Mouse (Mus musculus): ENCODE results near the gene Agtpbp1. TPM values are rescaled to one million over a fixed set of nuclear protein-coding genes. Genes with fewer than 3 reads are reported as not detected.
A peak's percentile ranks its signal among the peaks of the same experiment; 100 is the strongest.
"Not testable (repeated sequence)": the region's sequence is repeated elsewhere in the genome, so short reads cannot be mapped to it uniquely, and the experiment has no call there.

Gene Agtpbp1
- polyA plus RNA-seq, 1 experiment from 2014 or later, result 7.3 TPM

DNA sequence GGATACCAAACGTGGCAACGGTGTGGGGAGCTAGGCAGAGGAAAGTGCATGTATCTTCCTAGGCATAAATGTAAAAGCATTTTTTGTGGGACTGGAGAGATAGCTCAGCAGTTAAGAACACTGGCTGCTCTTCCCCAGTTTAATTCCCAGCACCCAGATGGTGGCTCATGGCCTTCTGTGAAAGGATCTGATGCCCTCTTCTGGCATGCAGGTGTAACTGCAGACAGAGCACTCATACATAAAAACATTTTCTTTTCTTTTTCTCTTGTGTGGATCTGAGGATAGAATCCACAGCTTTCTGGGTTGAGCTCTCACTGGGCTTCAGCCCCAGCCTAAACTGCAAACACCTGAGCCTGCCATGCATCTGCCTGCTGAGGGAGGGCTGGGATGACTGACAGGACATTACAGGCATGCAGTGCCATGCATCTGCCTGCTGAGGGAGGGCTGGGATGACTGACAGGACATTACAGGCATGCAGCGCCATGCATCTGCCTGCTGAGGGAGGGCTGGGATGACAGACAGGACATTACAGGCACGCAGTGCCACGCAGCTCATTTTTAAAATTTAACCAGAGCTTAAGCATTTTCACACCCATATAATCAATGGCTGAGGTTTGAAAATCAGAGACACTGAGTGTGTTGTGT, 90.3 kb downstream of the Agtpbp1 start:
- H3K27ac ChIP-seq (ENCODE audit: low read length), result no peak overlapping the region
- peaks cover 11% of the 10 kb centered on the region for H3K36me3 ChIP-seq (ENCODE audit: control insufficient read depth, insufficient read depth)
- WGBS (ENCODE audit: insufficient replicate concordance), result 74% methylated on average over 5 of the region's 5 CpGs
- H3K9me3 ChIP-seq (replicated peaks; ENCODE audit: control insufficient read depth, low read length), result no peaks in the 10 kb centered on the region
- H3K4me3 ChIP-seq (ENCODE audit: low read depth, low read length), result no peak overlapping the region
- H3K9ac ChIP-seq (ENCODE audit: low read depth, low read length), result no peak overlapping the region
- no peak overlapping the region for H3K4me2 ChIP-seq (ENCODE audit: low read depth, low read length)
- H3K4me1 ChIP-seq (ENCODE audit: control insufficient read depth, low read depth, low read length), result no peaks in the 10 kb centered on the region; the same call in 1 of the 2 replicates
- peak; percentile 64 for ATAC-seq (ENCODE audit: low read depth)
- H3K27me3 ChIP-seq (ENCODE audit: control insufficient read depth, insufficient read depth, low read depth, low read length), result no peaks in the 10 kb centered on the region

DNA sequence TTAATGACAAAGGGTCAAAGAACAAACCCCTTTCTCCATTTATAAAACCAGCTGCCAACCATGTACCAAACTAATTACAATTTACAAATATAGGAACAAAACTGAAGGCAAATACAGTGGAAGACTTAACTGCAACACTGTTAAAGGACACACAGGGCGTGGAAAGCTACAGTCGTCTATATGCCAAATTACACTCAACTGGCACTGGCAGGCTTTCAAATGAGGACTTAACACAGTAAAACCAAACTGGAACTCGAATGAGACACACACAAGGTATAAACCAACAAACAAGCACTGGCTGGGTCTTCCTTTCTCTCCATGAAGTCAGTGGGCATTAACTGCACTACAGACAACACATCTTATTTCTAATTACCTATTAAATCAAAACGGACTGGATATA, 94.3 kb downstream of the Agtpbp1 start:
- H3K4me3 ChIP-seq (ENCODE audit: low read depth, low read length), result no peak overlapping the region
- WGBS (ENCODE audit: insufficient replicate concordance), result 52% methylated on average over 4 of the region's 4 CpGs
- no peak for ATAC-seq (ENCODE audit: low read depth)

DNA sequence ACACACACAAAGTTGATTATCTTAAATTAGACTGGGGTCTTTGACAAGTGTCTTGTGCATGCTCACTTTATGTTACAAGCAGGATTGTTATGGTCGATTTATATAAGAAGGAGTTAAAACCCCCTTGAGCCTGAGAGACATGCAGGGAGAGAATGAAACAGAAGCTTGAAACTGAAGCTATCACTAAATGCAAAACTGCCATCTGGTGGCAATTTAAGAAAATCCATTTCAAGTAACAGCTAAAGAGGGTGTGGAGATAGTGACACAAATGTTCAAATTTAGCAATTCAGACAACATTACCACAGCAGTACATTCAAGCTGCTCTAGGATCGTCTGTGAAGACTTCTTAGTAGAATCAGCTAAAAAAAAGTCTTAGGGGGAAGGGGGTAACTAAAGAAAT, 95.9 kb downstream of the Agtpbp1 start:
- Histone ChIP-seq H3K27ac (ENCODE audit: low read length) (no peak overlapping the region), H3K36me3 (ENCODE audit: control insufficient read depth, insufficient read depth) (no peaks in the 10 kb centered on the region), H3K27me3 (ENCODE audit: control insufficient read depth, insufficient read depth, low read depth, low read length) (no peaks in the 10 kb centered on the region), H3K4me3 (ENCODE audit: low read depth, low read length) (no peak overlapping the region), H3K9ac (ENCODE audit: low read depth, low read length) (no peak overlapping the region), H3K4me2 (ENCODE audit: low read depth, low read length) (no peak overlapping the region), H3K9me3 (replicated peaks; ENCODE audit: control insufficient read depth, low read length) (no peaks in the 10 kb centered on the region), H3K4me1 (ENCODE audit: control insufficient read depth, low read depth, low read length) (no peaks in the 10 kb centered on the region)
- 34% methylated on average over 2 of the region's 2 CpGs for WGBS (ENCODE audit: insufficient replicate concordance)
- ATAC-seq (ENCODE audit: low read depth), result no peak

More for the DNA sequence above, 94.3 kb downstream of the Agtpbp1 start:
- Histone ChIP-seq H3K9ac (ENCODE audit: low read depth, low read length) (no peak overlapping the region), H3K27ac (ENCODE audit: low read length) (no peak overlapping the region), H3K4me1 (ENCODE audit: control insufficient read depth, low read depth, low read length) (no peaks in the 10 kb centered on the region; the same call in 1 of the 2 replicates), H3K27me3 (ENCODE audit: control insufficient read depth, insufficient read depth, low read depth, low read length) (no peaks in the 10 kb centered on the region), H3K9me3 (replicated peaks; ENCODE audit: control insufficient read depth, low read length) (no peaks in the 10 kb centered on the region), H3K36me3 (ENCODE audit: control insufficient read depth, insufficient read depth) (peaks cover 11% of the 10 kb centered on the region), H3K4me2 (ENCODE audit: low read depth, low read length) (no peak overlapping the region)

DNA sequence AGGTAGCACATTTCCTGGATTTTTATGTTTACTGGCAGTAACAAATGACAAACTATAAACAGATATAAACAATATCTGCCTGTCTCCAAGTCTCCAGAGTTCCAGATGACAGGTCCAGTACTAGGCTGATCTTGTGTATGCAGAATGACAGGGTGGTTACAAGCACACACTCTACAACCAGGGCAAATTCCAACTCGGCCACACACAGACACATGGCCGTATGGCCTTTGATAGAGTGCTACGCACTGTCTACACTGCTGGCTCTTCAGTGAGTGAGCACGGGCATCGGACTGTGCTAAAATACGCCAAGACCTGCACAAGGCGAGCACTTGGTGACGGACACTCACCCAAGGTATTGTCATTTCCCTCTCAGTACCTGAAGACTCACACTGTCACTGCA, 97.7 kb downstream of the Agtpbp1 start:
- peak; percentile 86 for ATAC-seq (ENCODE audit: low read depth)
- H3K4me3 ChIP-seq (ENCODE audit: low read depth, low read length), result no peak overlapping the region
- no peaks in the 10 kb centered on the region for H3K9me3 ChIP-seq (replicated peaks; ENCODE audit: control insufficient read depth, low read length)
- H3K27ac ChIP-seq (ENCODE audit: low read length), result no peak overlapping the region
- no peak overlapping the region for H3K9ac ChIP-seq (ENCODE audit: low read depth, low read length)
- no peak overlapping the region for H3K4me2 ChIP-seq (ENCODE audit: low read depth, low read length)
- no peaks in the 10 kb centered on the region for H3K36me3 ChIP-seq (ENCODE audit: control insufficient read depth, insufficient read depth)
- H3K27me3 ChIP-seq (ENCODE audit: control insufficient read depth, insufficient read depth, low read depth, low read length), result no peaks in the 10 kb centered on the region
- H3K4me1 ChIP-seq (ENCODE audit: control insufficient read depth, low read depth, low read length), result no peaks in the 10 kb centered on the region
- whole genome bisulfite sequencing (ENCODE audit: insufficient replicate concordance), result 73% methylated on average over 8 of the region's 8 CpGs

DNA sequence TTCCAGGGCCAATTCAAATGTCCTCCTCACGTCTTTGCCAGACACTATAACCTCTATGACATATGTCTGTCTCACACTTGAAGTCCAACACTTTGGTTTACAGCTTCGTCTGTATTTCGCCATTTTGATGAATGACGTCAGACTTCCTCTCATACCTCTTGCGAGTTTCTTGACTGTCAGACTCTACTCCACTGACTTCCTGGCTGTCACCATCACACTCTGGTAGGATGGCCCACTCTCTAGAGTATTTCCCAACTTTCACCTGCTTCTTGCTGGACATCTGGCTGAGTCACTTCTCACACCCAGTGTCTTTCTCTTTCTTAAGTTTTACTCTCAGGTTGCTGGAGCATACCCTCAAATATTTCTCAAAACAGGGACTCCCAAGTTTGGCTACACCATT, 98.8 kb downstream of the Agtpbp1 start:
- no peak overlapping the region for H3K4me3 ChIP-seq (ENCODE audit: low read depth, low read length)
- H3K4me2 ChIP-seq (ENCODE audit: low read depth, low read length), result no peak overlapping the region
- ATAC-seq (ENCODE audit: low read depth), result no peak
- no peak overlapping the region for H3K27ac ChIP-seq (ENCODE audit: low read length)
- WGBS (ENCODE audit: insufficient replicate concordance), result 64% methylated on average over 5 of the region's 5 CpGs
- 0 out of 2 replicates have a peak, but pooled peaks cover 3% of the 10 kb centered on the region for H3K4me1 ChIP-seq (ENCODE audit: control insufficient read depth, low read depth, low read length)
- H3K9ac ChIP-seq (ENCODE audit: low read depth, low read length), result no peak overlapping the region
- H3K9me3 ChIP-seq (replicated peaks; ENCODE audit: control insufficient read depth, low read length), result no peaks in the 10 kb centered on the region
- no peaks in the 10 kb centered on the region for H3K36me3 ChIP-seq (ENCODE audit: control insufficient read depth, insufficient read depth)
- H3K27me3 ChIP-seq (ENCODE audit: control insufficient read depth, insufficient read depth, low read depth, low read length), result no peaks in the 10 kb centered on the region

DNA sequence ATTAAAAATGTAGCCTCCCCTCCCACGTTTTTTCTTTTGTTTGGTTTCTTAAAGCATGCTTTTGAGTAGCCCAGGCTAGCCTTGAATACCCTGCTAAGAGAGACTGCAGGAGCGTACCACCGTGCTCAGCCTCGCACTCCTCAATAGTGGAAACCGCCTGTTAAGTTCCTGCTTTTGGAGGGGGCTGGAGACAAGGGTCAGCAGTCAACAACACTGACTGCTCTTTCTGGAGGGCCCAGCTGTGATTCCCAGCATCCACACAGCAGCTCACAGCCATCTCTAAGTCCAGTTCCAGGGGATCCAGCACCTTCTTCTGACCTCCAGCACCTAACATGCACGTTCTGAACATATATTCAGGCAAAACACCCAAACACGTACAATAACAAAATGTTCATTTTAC, 99.6 kb downstream of the Agtpbp1 start:
- no peak overlapping the region for H3K9ac ChIP-seq (ENCODE audit: low read depth, low read length)
- WGBS (ENCODE audit: insufficient replicate concordance), result 79% methylated on average over 7 of the region's 7 CpGs
- H3K4me2 ChIP-seq (ENCODE audit: low read depth, low read length), result no peak overlapping the region
- H3K27me3 ChIP-seq (ENCODE audit: control insufficient read depth, insufficient read depth, low read depth, low read length), result no peaks in the 10 kb centered on the region
- H3K36me3 ChIP-seq (ENCODE audit: control insufficient read depth, insufficient read depth), result no peaks in the 10 kb centered on the region
- H3K9me3 ChIP-seq (replicated peaks; ENCODE audit: control insufficient read depth, low read length), result no peaks in the 10 kb centered on the region
- no peak overlapping the region for H3K27ac ChIP-seq (ENCODE audit: low read length)
- 0 out of 2 replicates have a peak, but pooled peaks cover 3% of the 10 kb centered on the region for H3K4me1 ChIP-seq (ENCODE audit: control insufficient read depth, low read depth, low read length)
- H3K4me3 ChIP-seq (ENCODE audit: low read depth, low read length), result no peak overlapping the region
- ATAC-seq (ENCODE audit: low read depth), result no peak

DNA sequence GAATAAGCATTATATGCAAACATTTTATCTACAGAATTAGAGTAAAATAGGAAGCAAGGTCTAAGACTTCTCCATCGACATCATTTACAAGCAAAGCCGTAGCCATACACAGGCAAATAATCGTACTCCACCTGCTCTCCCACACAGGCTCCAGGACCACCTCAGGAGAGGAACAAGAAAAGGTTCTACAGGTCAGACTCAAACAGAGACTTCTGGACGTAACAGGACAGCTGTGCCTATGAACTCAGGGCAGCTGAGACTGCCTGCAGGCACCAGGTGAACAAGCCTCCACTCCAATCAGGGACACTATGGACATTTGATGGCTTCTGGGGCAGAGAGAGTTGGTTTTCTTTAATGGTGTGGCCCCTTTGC, 103.6 kb downstream of the Agtpbp1 start:
- Histone ChIP-seq H3K36me3 (ENCODE audit: control insufficient read depth, insufficient read depth) (peaks cover 3% of the 10 kb centered on the region; the same call in 1 of the 2 replicates), H3K9ac (ENCODE audit: low read depth, low read length) (no peak overlapping the region), H3K4me1 (ENCODE audit: control insufficient read depth, low read depth, low read length) (0 out of 2 replicates have a peak, but pooled peaks cover 3% of the 10 kb centered on the region), H3K27ac (ENCODE audit: low read length) (peak overlapping the region; percentile 60), H3K9me3 (replicated peaks; ENCODE audit: control insufficient read depth, low read length) (no peaks in the 10 kb centered on the region), H3K4me3 (ENCODE audit: low read depth, low read length) (no peak overlapping the region), H3K27me3 (ENCODE audit: control insufficient read depth, insufficient read depth, low read depth, low read length) (no peaks in the 10 kb centered on the region), H3K4me2 (ENCODE audit: low read depth, low read length) (no peak overlapping the region)
- 72% methylated on average over 4 of the region's 4 CpGs for WGBS (ENCODE audit: insufficient replicate concordance)
- no peak for ATAC-seq (ENCODE audit: low read depth)

DNA sequence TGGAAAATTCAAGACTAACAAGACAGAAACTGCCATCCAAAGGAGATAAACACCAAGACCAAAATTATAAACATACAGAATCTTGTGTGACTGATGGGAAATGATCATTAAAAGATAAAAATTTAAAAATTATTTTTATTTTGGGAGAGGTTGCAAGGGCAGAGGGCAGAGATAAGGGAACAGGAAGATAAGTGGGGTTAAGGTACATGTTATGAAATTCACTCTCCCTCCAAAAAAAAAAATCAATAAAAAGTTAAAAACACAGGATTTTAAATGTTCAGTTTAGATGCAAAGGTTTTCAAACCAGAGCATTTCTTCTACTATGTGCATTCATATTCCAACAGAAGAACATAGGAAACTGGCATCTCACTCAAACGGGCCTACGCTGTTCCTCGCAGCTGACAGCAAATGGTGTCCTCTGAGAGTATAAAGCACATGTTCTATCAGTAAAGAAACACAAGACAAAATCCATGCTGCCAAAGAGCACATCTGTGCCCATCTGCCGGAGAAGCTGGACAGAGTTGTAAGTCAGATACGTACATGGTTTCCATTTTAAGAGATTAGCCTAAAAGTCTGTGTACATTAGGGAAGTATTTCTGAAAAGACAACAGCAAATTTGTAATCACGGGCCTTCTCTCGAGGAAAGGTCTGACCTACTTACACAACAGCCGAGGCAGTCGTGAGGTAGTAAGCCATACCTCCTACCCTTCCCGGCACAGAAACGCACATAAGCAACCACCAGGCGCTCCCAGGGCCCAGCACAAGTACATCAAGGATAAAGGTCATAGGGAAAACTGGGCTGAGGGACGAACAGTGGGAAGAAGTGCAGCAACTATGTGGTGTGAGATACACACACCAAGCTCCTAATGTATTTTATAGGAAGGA, 104.2 kb downstream of the Agtpbp1 start:
- 0 out of 2 replicates have a peak, but pooled peaks cover 3% of the 10 kb centered on the region for H3K4me1 ChIP-seq (ENCODE audit: control insufficient read depth, low read depth, low read length)
- no peak overlapping the region for H3K4me2 ChIP-seq (ENCODE audit: low read depth, low read length)
- no peak overlapping the region for H3K9ac ChIP-seq (ENCODE audit: low read depth, low read length)
- no peak overlapping the region for H3K4me3 ChIP-seq (ENCODE audit: low read depth, low read length)
- no peaks in the 10 kb centered on the region for H3K27me3 ChIP-seq (ENCODE audit: control insufficient read depth, insufficient read depth, low read depth, low read length)
- H3K27ac ChIP-seq (ENCODE audit: low read length), result peak overlapping the region; percentile 34
- H3K9me3 ChIP-seq (replicated peaks; ENCODE audit: control insufficient read depth, low read length), result no peaks in the 10 kb centered on the region
- peaks cover 3% of the 10 kb centered on the region; the same call in 1 of the 2 replicates for H3K36me3 ChIP-seq (ENCODE audit: control insufficient read depth, insufficient read depth)
- peak; percentile 56; the same call in 1 of the 2 replicates for ATAC-seq (ENCODE audit: low read depth)
- WGBS (ENCODE audit: insufficient replicate concordance), result 67% methylated on average over 13 of the region's 13 CpGs

DNA sequence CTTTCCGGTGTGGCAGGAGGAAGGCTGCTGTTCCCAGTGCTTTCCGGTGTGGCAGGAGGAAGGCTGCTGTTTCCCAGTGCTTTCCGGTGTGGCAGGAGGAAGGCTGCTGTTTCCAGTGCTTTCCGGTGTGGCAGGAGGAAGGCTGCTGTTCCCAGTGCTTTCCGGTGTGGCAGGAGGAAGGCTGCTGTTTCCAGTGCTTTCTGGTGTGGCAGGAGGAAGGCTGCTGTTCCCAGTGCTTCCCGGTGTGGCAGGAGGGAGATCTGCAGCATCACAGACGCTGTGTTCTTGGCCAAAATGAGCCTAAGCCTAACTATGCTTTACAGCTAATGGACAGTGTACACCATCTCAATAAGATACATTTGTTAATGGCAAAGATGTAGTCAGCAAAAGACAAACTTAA, 107.1 kb downstream of the Agtpbp1 start:
- not testable (repeated sequence) for H3K4me1 ChIP-seq (ENCODE audit: control insufficient read depth, low read depth, low read length); H3K27ac ChIP-seq (ENCODE audit: low read length); H3K9ac ChIP-seq (ENCODE audit: low read depth, low read length); H3K27me3 ChIP-seq (ENCODE audit: control insufficient read depth, insufficient read depth, low read depth, low read length); H3K4me3 ChIP-seq (ENCODE audit: low read depth, low read length); ATAC-seq (ENCODE audit: low read depth); H3K4me2 ChIP-seq (ENCODE audit: low read depth, low read length); H3K9me3 ChIP-seq (replicated peaks; ENCODE audit: control insufficient read depth, low read length); H3K36me3 ChIP-seq (ENCODE audit: control insufficient read depth, insufficient read depth)
- 83% methylated on average over 7 of the region's 7 CpGs for WGBS (ENCODE audit: insufficient replicate concordance)
